Mouse (Mus musculus) liver, embryonic 14.5 days (tissue): ENCODE measurements around the gene Acp5.

ENCODE experiments used
- CTCF ChIP-seq: IDR thresholded peaks from 2 replicates; pipeline ENCODE4 v1.5.1; 2016; ENCODE audit warnings: antibody characterized with exemption, low read depth, control low read depth
- EP300 ChIP-seq: IDR thresholded peaks from 2 replicates; pipeline ENCODE4 v1.6.1; 2016; ENCODE audit warnings: antibody characterized with exemption, low read depth

GRCm38 (mm10) chr9:22134246-22134890 is 1.1 kb downstream of the Acp5 start:
- TF ChIP-seq CTCF (no peak), EP300 (no peak)
